Mouse (Mus musculus) ES-CJ7 (cell line): ENCODE data around the gene Tmem198.
A peak's percentile ranks its signal among the peaks of the same experiment; 100 is the strongest.

Experiments used
- DNase-seq: peaks from one replicate; pipeline ENCODE4 v3.0.0; 2011; ENCODE audit warnings: low read depth, low spot score

Tmem198 gene

DNA sequence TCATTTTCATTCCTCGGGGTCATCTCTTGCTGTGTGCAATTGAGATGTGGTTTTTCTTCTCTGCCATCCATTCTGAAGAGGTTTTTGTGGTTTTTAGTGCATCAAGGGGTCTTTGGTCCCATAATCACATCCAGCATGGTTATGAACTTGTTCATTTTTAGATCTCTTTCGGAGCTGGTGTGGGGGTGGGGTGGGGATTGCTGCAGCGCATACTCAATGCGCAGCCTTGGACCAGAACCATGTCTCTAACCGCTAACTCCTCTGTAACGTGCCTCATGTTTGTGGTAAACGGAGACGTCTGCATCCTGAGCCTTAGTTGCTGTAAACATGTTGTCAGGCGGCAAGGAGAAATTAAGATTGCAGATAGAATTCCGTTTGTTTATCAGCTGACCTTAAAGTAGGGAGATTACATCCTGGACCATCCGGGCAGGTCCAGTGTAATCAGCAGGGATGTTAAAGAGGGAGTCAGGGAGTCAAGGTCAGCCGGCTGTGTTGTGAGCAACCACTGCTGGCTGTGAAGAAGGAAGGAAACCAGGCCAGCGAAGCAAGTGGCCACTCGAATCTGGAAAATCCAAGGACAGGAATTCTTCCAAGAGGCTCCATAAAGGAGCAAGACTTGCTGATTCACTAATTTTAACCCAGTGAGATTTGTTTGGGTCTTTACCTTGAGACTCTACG is 37.5 kb downstream of the Tmem198 start:
- no peak for DNase-seq

DNA sequence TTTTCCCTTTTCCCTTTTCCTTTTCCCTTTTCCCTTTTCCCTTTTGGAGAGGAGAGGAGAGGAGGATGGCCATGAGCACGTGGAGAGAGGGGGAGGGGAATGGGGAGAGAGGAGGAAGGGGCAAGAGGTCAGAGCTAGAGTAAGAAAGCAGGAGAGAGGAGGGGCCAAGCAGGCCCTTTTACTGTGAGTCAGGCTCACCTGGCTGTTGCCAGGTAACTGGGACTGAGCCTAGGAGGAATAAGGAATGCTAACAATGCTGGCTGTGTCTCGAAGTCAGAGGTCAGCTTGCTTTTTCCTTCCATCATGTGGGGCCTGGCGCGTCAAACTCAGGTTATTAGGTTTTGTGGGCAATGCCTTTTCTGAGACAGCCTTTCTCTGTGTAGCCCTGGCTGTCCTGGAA is 38.7 kb downstream of the Tmem198 start:
- peak; percentile 96 for DNase-seq

DNA sequence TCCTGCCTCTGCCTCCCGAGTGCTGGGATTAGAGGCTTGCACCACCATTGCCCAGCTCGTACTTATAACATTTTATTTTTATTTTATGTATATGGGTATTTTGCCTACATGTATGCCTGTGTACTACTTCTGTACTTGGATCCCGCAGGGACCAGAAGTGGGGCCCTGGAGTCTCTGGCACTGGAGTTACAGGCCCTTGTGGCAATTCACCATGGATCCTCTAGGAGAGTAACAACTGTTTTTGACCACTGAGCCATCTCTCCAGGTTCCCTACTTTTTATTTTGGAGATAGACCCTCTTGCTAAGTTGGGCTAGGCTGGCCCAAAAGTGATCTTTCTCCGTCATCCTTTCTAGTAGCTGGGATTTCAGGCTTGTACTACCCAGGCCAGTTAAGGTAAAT is 39.1 kb downstream of the Tmem198 start:
- peak; percentile 61 for DNase-seq

DNA sequence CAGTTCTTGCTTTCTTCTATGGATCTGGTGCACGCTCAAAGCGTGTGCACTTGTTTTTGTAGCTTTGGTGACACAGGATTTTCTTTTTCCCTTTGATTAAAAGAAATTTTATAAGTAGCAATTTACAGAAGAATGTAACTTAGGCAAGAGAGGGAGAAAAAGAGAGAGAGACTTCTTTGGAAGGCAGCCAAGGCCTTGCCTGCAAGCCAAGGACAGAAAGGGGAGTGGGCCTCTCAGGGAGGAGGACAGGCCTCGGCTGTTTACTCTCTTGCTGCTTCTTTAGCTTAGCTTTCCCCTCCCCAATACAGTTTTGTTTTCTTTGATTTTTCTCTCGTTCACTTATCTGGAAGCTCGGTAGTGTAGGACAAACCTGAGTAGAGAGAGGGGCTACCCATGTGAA is 40.2 kb downstream of the Tmem198 start:
- DNase-seq = no peak

DNA sequence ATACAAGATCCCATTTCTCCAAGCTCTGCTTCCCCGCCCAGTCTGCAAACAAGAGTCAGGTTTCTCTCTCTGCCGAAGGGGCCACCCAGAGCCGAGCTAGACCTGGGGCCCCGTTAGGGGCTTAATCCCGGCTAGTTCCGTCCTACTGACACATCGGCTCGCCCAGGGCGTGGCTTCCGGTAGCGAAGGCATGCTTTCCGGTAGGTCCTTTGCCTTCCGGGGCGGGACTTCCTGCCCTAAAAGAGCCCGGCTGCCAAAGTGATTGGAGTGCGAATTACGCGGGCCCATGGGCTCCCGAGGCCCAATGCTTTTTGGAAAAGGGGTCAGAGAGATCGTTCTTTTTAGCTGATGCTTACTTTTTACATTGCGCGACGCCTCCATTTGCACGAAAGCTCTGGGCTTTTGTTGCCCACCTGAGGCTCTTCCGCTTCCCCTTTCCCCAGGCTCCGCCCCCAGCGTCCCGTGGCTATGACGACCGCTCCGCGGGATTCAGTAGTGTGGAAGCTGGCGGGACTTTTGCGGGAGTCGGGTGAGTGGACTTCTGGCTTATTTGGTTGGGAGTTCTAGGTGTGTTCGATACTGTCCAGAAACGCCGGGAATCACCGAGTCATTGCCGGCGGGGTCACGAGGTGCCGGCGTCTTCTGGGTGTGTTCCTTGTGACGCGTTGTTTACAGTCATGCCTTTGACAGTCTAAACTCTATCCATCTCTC is 42.1 kb downstream of the Tmem198 start, which contains the start of gene Stk11ip:
Gene Stk11ip (plus strand): TSS at position 209 of the 711 bp plus-strand sequence.
- DNase-seq = peak; percentile 93

DNA sequence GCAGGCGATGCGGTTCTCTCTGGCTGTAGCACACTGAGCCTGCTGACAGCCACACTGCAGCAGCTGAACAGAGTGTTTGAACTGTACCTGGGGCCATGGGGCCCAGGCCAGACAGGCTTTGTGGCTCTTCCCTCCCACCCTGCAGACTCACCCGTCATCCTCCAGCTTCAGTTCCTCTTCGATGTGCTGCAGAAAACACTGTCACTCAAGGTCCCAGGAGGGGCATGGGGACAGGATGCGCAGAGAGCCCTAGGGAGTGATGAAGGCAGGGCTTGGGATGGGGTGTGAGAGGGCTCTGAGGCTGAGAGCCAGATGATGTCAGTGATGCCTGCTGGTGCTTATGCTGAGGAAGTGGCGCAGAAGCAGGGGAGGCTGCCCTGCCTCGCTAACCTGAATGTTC is 45.3 kb downstream of the Tmem198 start:
- DNase-seq = no peak

DNA sequence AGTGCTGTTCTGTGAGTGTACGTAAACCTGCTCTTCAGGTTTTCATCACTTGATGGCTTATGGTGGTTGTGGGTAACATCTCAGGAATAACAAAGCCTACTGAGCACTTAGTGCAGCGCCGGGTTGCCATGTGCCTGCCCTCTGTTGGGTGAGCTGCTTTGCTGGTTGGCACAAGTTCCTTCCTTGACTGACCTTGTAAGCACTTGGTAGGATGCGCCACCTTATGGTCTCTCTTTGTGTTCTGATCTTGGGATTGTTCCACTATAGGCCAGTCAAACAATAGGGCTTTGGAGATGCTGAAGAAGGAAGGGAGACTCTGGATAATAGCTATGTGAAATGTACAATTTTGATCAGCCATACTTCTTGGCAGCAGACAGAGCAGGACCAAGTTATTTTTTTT is 51.2 kb downstream of the Tmem198 start:
- DNase-seq = no peak

DNA sequence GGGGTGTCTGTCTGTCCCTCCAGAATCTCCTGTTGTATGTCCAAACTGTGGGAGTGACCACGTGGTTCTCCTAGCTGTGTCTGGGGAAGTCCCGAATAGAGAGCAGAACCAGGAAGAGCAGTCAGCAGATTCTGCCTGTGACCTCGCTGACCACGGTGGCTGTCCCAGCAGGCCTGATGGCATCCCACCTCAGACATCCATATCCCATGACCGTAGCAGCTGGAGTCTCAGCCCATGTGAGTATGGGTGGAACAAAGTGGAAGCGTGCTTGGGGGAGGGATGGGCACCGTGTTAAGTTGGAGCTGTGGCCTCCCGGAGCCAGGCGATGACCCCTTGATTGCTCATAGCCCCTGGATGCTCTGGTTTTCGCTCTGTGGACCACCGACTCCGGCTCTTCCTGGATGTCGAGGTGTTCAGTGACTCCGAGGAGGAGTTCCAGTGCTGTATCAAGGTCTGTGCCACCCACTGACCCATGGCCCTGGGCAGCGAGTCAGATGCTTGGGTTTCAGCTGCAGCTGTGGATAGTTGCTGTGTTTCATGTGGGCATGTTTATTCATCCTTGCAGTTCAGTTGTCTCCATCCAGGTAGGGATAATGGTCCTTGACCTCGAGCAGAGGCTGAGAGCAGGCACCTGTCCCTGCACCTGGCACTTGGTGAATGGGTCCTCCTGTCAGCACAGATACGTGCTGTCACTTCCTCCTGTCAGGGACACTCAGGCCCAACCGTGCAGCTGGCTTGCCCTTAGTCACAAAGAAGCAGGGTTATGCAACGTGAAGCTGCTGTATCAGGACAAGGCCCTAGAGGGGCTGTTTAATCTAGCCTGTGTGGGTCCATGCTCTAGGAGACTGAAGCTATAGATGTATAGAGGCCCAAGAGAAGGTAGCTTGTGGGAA is 53.2 kb downstream of the Tmem198 start:
- DNase-seq = no peak

DNA sequence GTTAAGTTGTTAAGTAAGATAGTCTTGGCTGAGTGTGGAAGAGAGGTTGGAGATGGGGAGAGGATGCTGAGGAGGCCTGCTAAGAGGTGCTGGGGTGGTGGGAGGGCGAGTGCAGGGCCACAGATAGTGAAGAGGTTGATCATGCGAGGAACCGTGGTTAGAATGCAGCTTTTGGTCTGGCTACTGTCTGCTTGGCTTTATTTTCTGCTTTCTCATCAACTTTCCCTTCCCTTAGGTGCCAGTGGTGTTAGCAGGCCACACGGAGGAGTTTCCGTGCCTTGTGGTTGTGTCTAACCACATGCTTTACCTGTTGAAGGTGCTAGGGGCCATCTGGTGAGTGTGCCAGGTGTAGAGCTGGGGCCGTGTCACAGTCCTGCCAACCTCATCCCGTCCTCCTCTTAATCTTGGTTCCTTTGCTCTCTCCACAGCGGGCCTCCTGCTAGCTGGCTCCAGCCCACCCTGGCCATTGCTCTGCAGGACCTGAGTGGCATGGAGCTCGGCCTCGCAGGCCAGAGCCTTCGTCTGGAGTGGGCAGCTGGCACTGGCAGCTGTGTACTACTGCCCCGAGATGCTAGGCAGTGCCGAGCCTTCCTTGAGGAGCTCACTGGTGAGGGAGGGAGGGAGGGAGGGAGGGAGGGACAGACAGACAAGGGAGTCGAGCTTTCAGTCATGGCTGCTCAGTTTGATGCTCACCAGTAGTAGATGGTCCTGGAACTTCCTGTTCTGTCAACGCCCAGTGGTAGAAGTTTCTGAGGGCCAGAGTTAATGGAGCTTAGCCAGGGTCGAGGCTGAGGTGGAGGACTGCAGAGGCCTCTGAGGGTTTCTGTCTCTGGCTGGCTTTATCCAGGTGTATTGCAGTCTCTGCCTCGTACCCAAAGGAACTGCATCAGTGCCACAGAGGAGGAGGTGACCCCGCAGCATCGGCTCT is 54.3 kb downstream of the Tmem198 start:
- no peak for DNase-seq
